Mouse (Mus musculus) myocyte (in vitro differentiated cells): ENCODE results near the gene Spi1.

ENCODE experiments used
- CEBPB ChIP-seq: IDR thresholded peaks from 2 replicates; pipeline ENCODE4 v1.6.1; 2011; ENCODE audit warnings: mild to moderate bottlenecking, moderate library complexity; ENCODE audit not compliant: poor library complexity, insufficient read depth, severe bottlenecking
- E2F4 ChIP-seq: IDR thresholded peaks from one replicate; pipeline ENCODE4 v1.6.1; 2011; ENCODE audit warnings: mild to moderate bottlenecking, control low read depth, moderate library complexity; ENCODE audit not compliant: insufficient read depth
- MAX ChIP-seq: IDR thresholded peaks from one replicate; pipeline ENCODE4 v1.6.1; 2011; ENCODE audit warnings: low read depth, mild to moderate bottlenecking, control low read depth
- POLR2A ChIP-seq: IDR thresholded peaks from one replicate; pipeline ENCODE4 v1.6.1; 2011; ENCODE audit warnings: low read depth, mild to moderate bottlenecking, control low read depth, moderate library complexity; ENCODE audit not compliant: insufficient read length
- POLR2AphosphoS2 ChIP-seq: IDR thresholded peaks from one replicate; pipeline ENCODE4 v1.6.1; 2011; ENCODE audit warnings: low read depth, control low read depth; ENCODE audit not compliant: insufficient read length
- TCF3 ChIP-seq: IDR thresholded peaks from one replicate; pipeline ENCODE4 v1.6.1; 2011; ENCODE audit warnings: low read depth, control low read depth; ENCODE audit not compliant: insufficient read length
- USF1 ChIP-seq: IDR thresholded peaks from one replicate; pipeline ENCODE4 v1.6.1; 2011; ENCODE audit warnings: low read depth, mild to moderate bottlenecking, control low read depth, moderate library complexity

DNA sequence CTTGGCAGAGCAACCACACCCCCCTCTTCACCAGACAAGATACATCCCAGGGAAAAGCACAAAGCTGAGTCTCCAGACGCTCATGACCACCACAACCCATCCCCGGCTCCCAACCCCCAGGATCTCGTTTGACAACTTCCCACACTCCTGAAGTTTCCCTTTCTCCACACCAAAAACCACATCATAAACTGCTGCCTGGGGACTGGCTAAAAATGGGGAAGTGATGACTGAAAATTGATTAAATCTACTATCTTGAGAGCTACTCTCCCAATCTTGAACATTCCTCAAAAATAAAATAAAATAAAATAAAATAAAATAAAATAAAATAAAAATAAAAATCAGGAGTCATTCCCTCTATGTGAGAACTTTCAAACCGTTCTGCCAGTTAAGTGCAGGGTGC, 80.8 kb downstream of the Spi1 start:
- no peak for TF ChIP-seq MAX
- TF ChIP-seq USF1: no peak
- TF ChIP-seq POLR2A: no peak
- no peak for TF ChIP-seq CEBPB
- TF ChIP-seq TCF3: no peak
- no peak for TF ChIP-seq E2F4
- TF ChIP-seq POLR2AphosphoS2: no peak
